In the genomic region with DNA sequence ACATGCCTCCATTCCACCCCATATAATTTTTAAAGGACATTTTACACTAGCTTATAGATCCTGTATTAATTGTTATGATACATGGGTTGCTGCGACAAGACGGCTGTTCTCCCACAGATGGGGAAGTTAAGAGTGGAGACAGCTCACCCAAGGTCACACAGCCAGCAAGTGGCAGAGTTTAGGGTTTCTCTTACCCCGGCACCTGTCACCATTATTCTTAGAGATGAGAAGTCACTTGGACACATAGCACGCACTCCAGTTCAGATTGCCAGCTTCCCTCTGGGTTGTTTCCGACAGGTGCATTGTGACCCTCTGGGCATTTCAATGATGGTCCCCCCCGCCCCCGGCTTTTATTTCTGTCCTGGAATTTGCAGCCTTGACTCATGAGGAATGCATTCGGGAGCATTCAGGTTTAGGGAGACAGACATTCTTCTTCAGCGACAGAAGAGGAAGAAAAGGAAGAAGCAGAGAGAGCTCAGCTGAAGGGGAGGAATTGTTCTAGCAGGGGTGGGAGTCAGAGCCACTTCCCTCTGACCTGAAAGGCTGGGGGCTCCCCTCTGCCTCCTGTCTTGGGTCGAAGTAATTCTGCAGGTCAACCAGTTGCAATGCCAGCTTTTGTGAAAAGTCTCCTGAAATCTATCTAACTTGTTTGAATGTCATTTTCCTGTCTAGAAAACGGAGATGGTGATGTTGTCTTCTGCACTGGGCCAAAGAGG, we compare ENCODE assay signal across 11 mouse cellular contexts. TPM values are rescaled to one million over a fixed set of nuclear protein-coding genes. Genes with fewer than 3 reads are reported as not detected.
DNase-seq lines count a peak whose midpoint lies in the region; ATAC-seq lines count a peak whose summit lies in the region.
"Had no signal": no experiment of that assay in that cellular context is flagged by ENCODE, and none has a peak within 500 bp of the region (broad histone marks: within the 10 kb centered on the region; RNA-seq: fewer than 3 reads in every experiment).

No protein-coding gene starts in this region.

- H3K4me3 ChIP-seq in embryonic facial prominence, embryonic 14.5 days (ENCODE audit: low read depth, low read length) = no peak overlapping the region
- no peak overlapping the region for H3K4me3 ChIP-seq in embryonic facial prominence, embryonic 10.5 days
- H3K4me3 ChIP-seq in limb, embryonic 13.5 days = no peak overlapping the region
- H3K4me3 ChIP-seq in forebrain, embryonic 15.5 days = no peak overlapping the region
- H3K4me3 ChIP-seq: hindbrain, embryonic 10.5 days had no signal

- H3K27ac ChIP-seq in embryonic facial prominence, embryonic 14.5 days (replicated peaks; ENCODE audit: low read depth, low read length) = no peak overlapping the region
- no peak overlapping the region for H3K27ac ChIP-seq in embryonic facial prominence, embryonic 10.5 days (replicated peaks)
- no peak overlapping the region for H3K27ac ChIP-seq in limb, embryonic 13.5 days
- no peak overlapping the region for H3K27ac ChIP-seq in forebrain, embryonic 15.5 days (replicated peaks)
- H3K27ac ChIP-seq: hindbrain, embryonic 10.5 days; liver, embryonic 14.5 days had no signal

- peak; percentile 71 for DNase-seq in embryonic facial prominence, embryonic 14.5 days (ENCODE audit: low spot score)
- no peak for DNase-seq in embryonic facial prominence, embryonic 10.5 days (ENCODE audit: low spot score)
- peak; percentile 52 to 54 for DNase-seq in spleen, postnatal 36 days (ENCODE audit: low spot score in 2 of 2)
- no peak for DNase-seq in spleen, postnatal 14 days (ENCODE audit: low spot score in 2 of 2)
- DNase-seq in thymus, postnatal 4 days = peak; percentile 52
- DNase-seq in lung, postnatal 4 days = no peak

- H3K36me3 ChIP-seq in embryonic facial prominence, embryonic 14.5 days (ENCODE audit: control insufficient read depth, insufficient read depth, low read length) = no peaks in the 10 kb centered on the region
- no peaks in the 10 kb centered on the region for H3K36me3 ChIP-seq in embryonic facial prominence, embryonic 10.5 days (replicated peaks)
- H3K36me3 ChIP-seq in limb, embryonic 13.5 days = no peaks in the 10 kb centered on the region
- no peaks in the 10 kb centered on the region for H3K36me3 ChIP-seq in forebrain, embryonic 15.5 days
- H3K36me3 ChIP-seq: hindbrain, embryonic 10.5 days had no signal

- H3K27me3 ChIP-seq in embryonic facial prominence, embryonic 14.5 days (replicated peaks; ENCODE audit: control insufficient read depth, insufficient read depth, low read length) = no peaks in the 10 kb centered on the region
- H3K27me3 ChIP-seq in embryonic facial prominence, embryonic 10.5 days (replicated peaks; ENCODE audit: low read depth, poor library complexity, severe bottlenecking) = no peaks in the 10 kb centered on the region
- no peaks in the 10 kb centered on the region for H3K27me3 ChIP-seq in limb, embryonic 13.5 days
- H3K27me3 ChIP-seq in forebrain, embryonic 15.5 days = no peaks in the 10 kb centered on the region

- H3K9me3 ChIP-seq in embryonic facial prominence, embryonic 14.5 days (ENCODE audit: control insufficient read depth, low read length) = no peaks in the 10 kb centered on the region
- no peaks in the 10 kb centered on the region for H3K9me3 ChIP-seq in embryonic facial prominence, embryonic 10.5 days
- H3K9me3 ChIP-seq in limb, embryonic 13.5 days = no peaks in the 10 kb centered on the region
- no peaks in the 10 kb centered on the region for H3K9me3 ChIP-seq in forebrain, embryonic 15.5 days
- H3K9me3 ChIP-seq: hindbrain, embryonic 10.5 days had no signal

- 65% methylated on average over 11 of the region's 11 CpGs for WGBS in embryonic facial prominence, embryonic 14.5 days
- WGBS in embryonic facial prominence, embryonic 10.5 days = 77% methylated on average over 11 of the region's 11 CpGs
- WGBS in limb, embryonic 13.5 days = 67% methylated on average over 11 of the region's 11 CpGs
- 77% methylated on average over 11 of the region's 11 CpGs for WGBS in forebrain, embryonic 15.5 days

- no peaks in the 10 kb centered on the region for H3K4me1 ChIP-seq in embryonic facial prominence, embryonic 14.5 days (ENCODE audit: control insufficient read depth, insufficient read depth, low read length)
- no peaks in the 10 kb centered on the region; the same call in 1 of the 2 replicates for H3K4me1 ChIP-seq in embryonic facial prominence, embryonic 10.5 days
- no peaks in the 10 kb centered on the region for H3K4me1 ChIP-seq in limb, embryonic 13.5 days
- H3K4me1 ChIP-seq in forebrain, embryonic 15.5 days = no peaks in the 10 kb centered on the region

- ATAC-seq in embryonic facial prominence, embryonic 14.5 days (ENCODE audit: low read depth) = peak; percentile 65
- ATAC-seq in limb, embryonic 13.5 days (ENCODE audit: low FRiP score, low read depth) = peak; percentile 82
- no peak for ATAC-seq in forebrain, embryonic 15.5 days (replicated peaks)

- H3K4me2 ChIP-seq in embryonic facial prominence, embryonic 14.5 days (ENCODE audit: low read depth, low read length) = no peak overlapping the region
- H3K4me2 ChIP-seq in limb, embryonic 13.5 days (replicated peaks) = no peak overlapping the region
- H3K4me2 ChIP-seq in forebrain, embryonic 15.5 days (replicated peaks) = no peak overlapping the region

- H3K9ac ChIP-seq in embryonic facial prominence, embryonic 14.5 days (ENCODE audit: low read depth, low read length) = no peak overlapping the region
- no peak overlapping the region for H3K9ac ChIP-seq in limb, embryonic 13.5 days
- H3K9ac ChIP-seq in forebrain, embryonic 15.5 days (replicated peaks) = no peak overlapping the region
- H3K9ac ChIP-seq: forebrain, postnatal 0 days; liver, embryonic 14.5 days had no signal

RNA-seq across cellular contexts. Expression of a gene that starts 2.4 kb away (rescaled TPM):
- polyA plus RNA-seq in embryonic facial prominence, embryonic 14.5 days (2014; fragmentation: Nextera tagmentation; extraction: Ambion mirVana) = 1.00 and 2.2 TPM in 2 replicates
- 0.29 and 0.94 TPM in 2 replicates for polyA plus RNA-seq in embryonic facial prominence, embryonic 10.5 days (2016; fragmentation: Nextera tagmentation; extraction: Ambion mirVana)
- polyA plus RNA-seq in limb, embryonic 13.5 days (2015; fragmentation: Nextera tagmentation; extraction: Ambion mirVana) = 0.70 and 0.77 TPM in 2 replicates
- polyA plus RNA-seq in forebrain, embryonic 15.5 days (2015; fragmentation: Nextera tagmentation; extraction: Ambion mirVana) = not detected in 2 replicates
- polyA plus RNA-seq: forebrain, postnatal 0 days; liver, embryonic 14.5 days had no signal

Comparison
In these comparisons a context has a peak if more than half of its experiments do, and no peak if none do; other contexts are left out.
1. DNase-seq: peak in embryonic facial prominence, embryonic 14.5 days (single experiment), spleen, postnatal 36 days (2 of 2) and thymus, postnatal 4 days (single experiment); none in embryonic facial prominence, embryonic 10.5 days (single experiment), spleen, postnatal 14 days (0 of 2) and lung, postnatal 4 days (0 of 2).